Mouse (Mus musculus): ENCODE data around the gene Zmym4. TPM values are rescaled to one million over a fixed set of nuclear protein-coding genes. Genes with fewer than 3 reads are reported as not detected.
"Not testable (repeated sequence)": the region's sequence is repeated elsewhere in the genome, so short reads cannot be mapped to it uniquely, and the experiment has no call there.

Gene Zmym4
- total RNA-seq (2021) = 10 to 100 TPM; 46.0 to 49.0 TPM
- long read RNA-seq, experiment 1, partial matches to known transcripts = 2 of 10 reads
- long read RNA-seq, experiment 1, other reads (novel, unspliced or antisense) = 8 of 10 reads
- long read RNA-seq, experiment 2, partial matches to known transcripts = 1 of 3 reads
- long read RNA-seq, experiment 2, other reads (novel, unspliced or antisense) = 2 of 3 reads

DNA sequence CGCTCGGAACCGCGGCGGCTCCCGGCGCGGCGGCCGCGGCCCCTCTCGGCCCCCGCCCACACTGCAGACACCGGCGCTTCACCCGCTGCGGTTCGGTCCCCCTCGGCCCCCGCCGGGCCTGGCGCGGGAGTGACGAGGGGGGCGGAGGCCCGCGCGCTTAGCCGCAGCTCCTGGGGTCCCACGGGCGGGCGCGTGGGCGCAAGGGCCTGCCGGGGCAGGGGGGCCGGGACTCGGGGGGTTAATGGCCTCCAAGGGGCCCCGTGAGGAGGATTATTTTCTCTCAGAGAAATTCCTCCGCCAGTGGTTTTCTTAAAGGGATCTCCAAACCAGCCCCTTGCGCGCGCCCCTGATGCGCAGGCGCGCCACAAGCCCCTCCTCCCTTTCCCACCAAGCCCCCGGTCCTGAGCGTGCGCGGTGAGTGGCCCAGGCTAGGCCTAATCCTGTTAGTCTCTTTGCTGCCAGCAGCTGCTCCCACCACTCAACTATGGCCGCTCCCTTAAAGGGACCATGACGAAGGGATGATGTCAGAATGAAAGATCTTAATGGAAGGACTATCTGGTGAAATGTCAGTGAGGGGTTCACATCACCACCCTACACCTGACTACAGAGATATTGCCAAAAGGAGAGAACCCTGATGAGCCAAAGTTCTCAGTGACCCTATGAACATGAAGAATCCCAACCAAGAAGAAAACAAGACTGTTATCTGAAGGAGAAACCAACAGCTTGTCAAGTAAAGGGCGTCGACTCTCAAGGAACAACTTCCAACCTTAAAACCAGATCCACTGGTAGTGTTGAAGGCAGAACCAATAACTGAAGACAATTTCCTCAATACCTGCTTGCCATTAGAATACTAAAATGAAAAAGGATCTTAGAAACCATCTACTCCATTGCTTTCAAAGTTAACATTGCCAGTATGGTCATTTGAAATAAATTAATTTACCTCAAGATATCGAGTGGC, at the start of gene Zmym4:
Zmym4 (minus strand) TSS at position 272 of the 958 bp plus-strand sequence.
- DNase-seq (ENCODE audit: low spot score in 2 of 2) = peak; percentile 91 to 97

DNA sequence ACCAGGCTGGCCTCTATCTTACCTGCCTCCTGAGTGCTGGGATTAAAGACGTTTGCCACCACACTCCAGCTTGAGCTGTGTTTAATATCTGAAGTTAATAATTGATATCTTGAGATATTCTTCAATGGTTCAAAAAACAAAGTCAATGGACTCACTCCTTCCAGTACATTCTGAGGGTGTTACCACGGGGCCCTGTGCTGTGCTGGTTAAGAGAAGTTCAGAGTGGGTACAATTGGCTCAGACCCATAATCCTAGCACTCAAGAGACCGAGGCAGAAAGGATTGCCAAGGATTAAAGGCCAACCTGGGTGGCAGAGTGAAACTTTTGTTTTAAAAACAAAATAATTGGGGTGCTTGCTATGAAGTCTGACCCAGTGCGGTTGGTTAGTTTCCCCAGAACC, 48.4 kb upstream of the Zmym4 start:
- DNase-seq (ENCODE audit: low spot score in 2 of 2) = no peak

DNA sequence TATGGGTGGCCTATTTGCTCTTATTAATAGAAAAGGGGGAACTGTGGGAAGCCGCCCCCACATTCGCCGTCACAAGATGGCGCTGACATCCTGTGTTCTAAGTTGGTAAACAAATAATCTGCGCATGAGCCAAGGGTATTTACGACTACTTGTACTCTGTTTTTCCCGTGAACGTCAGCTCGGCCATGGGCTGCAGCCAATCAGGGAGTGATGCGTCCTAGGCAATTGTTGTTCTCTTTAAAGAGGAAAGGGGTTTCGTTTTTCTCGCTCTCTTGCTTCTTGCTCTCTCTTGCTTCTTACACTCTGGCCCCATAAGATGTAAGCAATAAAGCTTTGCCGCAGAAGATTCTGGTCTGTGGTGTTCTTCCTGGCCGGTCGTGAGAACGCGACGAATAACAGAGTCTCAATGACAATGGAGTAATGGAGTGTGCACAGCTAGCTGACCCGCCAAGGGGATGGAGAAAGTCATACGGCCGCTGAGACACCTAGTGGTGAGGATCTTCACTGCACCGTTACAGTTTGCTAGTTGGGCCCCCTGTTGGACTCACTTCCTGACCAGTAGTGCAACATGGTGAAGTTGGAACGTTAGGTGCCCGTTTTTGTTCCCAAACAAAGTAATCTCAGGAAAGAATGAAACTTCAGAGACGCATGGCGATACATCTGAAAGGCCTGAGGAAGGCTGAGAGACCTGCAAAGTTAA, 47.5 kb upstream of the Zmym4 start:
- DNase-seq (ENCODE audit: low spot score in 2 of 2) = peak; percentile 85 to 86

DNA sequence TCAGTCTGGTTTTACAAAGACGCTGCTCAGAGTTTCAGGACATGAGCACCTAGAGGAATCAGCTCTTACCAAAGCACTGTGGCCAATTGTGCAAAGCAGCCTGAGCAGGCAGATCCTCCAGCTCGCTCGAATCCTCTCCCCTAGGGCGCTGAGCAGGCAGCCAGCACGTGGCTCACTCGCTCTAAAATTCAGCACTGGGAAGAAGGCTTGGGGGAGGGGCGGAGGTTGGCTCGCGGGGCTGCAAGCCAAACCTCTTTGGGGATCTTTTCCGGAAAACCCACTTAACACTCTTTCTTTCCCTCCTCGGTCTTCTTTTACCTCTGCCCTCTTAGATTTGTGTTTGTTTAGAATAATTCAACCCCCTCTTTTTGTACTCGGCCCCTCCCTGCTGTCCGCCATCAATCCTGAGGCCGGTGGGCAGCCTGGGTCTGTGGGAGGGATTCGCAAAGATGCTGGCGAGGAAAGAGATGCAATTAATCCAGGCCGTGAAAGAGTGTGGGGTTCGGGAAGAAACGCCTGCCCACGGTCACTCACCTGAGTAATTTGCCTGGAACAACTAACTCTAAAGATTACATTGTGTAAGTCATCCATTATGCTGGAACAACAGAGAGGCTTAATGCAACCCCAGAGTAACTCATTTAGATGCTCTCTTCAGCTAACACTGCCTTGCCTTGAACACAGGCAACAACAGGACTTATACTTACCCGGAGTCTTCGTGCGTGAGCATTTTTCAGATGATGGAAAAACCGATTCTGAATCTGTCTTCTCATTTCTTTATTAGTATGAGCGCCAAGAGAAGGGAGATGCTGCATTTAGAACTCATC, 37.4 kb upstream of the Zmym4 start:
- DNase-seq (ENCODE audit: low spot score in 2 of 2) = peak; percentile 62 to 68

DNA sequence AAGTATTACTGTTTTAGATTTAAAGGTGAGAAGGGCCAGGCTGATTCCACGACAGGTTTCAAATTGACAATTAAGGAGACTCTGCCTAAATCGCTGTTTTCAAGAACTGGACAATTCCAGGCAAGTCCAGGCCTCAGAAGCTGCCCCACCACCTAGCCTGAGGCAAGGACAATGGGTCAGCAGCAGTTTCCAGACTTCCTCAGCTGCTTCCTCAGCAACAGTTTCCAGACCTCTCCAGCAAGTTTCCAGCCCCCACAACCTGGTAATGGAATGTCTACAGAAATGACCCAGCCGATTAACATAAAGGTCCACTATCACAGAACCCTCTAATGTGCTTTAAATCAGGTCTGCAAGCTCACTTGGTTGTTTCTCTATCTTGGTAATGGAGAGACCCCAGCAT, 36.4 kb upstream of the Zmym4 start:
- DNase-seq (ENCODE audit: low spot score in 2 of 2) = no peak

DNA sequence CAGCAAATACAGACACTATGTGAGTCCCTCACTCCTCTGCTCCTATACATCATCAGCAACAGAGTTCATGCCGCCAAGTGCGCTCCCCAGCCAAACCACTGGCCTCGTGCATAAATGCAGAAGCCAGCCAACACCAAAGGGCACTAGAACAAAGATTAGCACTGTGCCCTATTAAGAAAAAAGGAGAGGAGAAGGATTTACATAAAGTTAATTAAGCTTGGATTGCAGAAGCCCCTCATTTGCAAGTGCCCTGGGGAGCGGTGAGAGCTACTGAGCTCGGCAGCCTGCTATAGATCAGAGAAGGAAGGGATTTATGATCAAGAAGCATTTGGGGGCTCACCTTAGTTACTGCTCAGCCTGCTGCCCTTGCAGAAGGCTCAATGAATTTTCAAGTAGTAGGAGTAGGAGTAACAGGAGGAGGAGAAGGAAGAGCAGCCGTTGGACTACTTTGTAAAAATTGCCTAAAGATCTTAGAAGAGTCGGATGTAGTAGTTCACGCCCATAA, 32.7 kb upstream of the Zmym4 start:
- DNase-seq (ENCODE audit: low spot score in 2 of 2) = no peak

DNA sequence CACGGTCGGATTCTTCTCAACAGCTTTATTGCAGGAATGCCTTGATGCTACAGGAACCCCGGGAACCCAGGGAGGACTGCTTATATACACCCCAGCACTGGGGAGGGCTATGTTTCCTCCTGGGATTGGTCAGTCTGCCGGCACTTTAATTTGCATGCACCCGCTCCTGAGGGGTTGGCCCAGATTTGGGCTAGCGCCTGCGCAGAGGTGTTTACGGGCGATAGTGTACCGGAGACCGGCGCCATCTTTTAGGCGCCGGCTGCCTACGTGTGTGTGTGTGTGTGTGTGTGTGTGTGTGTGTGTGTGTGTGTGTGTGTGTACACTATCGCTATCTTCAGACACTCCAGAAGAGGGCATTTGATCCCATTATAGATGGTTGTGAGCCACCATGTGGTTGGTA, 31.4 kb upstream of the Zmym4 start:
- not testable (repeated sequence) for DNase-seq (ENCODE audit: low spot score in 2 of 2)

DNA sequence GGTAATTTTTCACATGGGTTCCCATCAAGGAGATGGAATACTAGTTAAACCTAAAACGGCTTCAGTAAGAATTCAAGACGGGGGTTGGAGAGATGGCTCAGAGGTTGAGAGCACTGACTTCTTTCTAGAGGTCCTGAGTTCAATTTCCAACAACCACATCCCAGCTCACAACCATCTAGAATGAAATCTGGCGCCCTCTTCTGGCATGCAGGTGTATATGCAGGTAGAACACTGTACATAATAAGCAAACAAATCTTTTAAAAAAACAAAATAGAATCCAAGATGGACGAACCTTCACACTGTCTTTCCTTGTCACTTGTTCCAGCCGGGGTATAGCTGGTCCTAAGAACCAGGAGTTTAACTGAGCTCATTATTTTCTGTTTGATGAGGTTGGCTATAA, 24.4 kb upstream of the Zmym4 start:
- DNase-seq (ENCODE audit: low spot score in 2 of 2) = no peak

DNA sequence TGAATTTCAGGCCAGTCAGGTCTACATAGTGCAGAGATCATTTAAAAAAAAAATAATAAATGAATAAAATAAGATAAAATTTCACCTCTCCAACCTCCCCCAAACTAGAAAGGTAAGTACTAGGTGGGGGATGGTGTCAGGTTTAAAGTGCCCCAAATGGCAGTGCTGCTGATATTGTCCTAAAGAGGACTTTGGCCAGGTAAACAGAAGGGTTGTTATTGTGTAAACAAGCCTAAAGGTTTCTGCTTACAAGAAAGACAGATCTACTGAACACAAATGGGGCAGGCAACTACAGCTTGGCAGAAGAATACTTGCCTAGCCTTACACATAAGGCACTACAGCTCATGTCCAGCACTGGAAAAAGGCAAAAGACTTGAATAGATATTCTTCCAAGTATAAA, 22.6 kb upstream of the Zmym4 start:
- DNase-seq (ENCODE audit: low spot score in 2 of 2) = no peak

DNA sequence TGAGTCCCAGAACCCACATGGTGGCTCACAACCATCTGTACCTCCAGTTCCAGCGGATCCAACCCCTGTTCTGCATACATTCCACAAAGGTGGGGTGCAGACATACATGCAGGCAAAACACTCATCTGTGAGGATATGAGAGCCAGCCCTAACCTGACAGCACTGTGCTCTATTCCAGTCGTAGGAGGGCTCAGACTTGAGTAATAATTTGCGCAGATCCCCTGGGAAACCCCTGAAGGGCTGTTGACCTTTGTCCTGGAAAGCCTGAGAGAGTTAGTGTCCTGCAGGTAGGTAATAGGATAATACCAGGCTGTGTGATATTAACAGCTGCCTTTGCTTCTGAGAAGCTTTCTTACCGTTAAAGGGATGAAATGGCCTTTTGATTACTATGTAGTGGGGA, 20.6 kb upstream of the Zmym4 start:
- DNase-seq (ENCODE audit: low spot score in 2 of 2) = no peak

DNA sequence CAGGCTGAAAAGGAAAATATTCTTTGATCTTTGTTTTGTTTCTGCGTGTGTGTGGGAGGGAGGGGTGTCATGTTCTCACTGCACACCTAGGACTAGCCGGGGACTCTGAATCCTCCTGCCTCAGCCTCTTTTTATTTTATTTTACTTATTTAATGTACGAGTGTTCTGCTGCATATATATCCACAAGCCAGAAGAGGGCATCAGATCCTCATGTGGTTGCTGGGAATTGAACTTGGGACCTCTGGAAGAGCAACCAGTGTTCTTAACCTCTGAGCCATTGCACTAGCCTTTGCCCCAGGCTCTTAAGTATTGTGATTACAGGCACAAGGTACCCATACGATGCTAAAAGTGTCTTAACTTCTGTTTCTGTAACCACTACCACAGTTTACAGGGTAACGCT, 18.8 kb upstream of the Zmym4 start:
- no peak for DNase-seq (ENCODE audit: low spot score in 2 of 2)

DNA sequence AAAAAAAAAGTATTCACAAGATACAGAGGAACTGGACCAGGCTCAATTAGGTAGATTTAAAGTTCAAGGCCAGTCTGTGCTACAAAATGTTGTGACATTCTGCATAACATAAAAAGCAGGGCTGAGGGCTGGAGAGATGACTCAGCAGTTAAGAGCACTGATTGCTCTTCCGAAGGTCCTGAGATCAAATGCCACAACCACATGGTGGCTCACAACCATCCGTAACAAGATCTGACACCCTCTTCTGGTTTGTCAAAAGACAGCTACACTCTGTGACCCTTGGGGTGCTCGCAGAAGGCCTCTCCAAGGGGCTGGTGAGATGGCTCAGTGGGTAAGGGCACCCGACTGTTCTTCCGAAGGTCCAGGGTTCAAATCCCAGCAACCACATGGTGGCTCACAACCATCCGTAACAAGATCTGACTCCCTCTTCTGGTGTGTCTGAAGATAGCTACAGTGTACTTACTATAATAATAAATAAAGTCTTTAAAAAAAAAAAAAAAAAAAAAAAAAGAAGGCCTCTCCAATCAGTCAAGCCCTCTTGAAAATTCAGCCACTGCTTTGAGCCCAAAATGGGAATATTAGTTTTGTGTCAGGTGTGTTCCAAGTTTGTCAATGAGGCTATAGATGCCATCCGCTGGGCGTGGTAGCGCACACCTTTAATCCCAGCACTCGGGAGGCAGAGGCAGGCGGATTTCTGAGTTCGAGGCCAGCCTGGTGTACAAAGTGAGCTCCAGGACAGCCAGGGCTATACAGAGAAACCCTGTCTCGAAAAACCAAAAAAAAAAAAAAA, 16.0 kb upstream of the Zmym4 start:
- not testable (repeated sequence) for DNase-seq (ENCODE audit: low spot score in 2 of 2)

DNA sequence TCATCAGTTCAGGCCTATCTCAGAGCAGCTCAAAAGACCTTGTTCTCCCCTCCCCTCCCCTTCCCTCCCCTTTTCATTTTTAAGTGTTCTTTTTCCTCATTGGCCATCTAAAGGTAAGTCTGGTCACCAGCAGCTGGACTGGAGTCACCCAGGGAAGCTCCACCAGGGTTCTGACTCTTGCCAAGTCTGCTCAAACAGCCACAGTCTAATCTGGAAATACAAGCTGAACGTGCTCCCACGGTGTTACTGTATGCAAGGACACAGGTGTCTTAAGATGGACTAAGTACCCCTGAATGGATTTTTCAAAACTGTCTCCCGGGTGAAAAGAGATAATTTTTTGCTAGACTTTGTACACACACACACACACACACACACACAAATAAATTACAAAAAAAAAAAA, 15.4 kb upstream of the Zmym4 start:
- DNase-seq (ENCODE audit: low spot score in 2 of 2) = no peak

DNA sequence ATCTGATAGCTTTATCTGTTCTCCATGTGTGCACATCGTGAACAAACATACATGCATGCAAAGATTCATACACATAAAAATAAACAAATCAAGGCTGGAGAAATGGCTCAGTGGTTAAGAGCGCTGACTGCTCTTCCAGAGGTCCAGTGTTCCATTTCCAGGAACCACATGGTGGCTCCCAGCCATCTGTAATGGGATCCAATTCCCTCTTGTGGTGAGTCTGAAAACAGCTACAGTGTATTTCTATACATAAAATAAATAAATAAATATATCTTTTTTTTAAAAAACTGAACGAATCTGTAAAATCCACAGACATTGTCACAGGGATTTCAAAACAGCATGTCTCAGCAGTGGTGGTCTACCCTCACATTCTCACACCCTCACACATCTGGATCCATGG, 10.8 kb upstream of the Zmym4 start:
- no peak for DNase-seq (ENCODE audit: low spot score in 2 of 2)

DNA sequence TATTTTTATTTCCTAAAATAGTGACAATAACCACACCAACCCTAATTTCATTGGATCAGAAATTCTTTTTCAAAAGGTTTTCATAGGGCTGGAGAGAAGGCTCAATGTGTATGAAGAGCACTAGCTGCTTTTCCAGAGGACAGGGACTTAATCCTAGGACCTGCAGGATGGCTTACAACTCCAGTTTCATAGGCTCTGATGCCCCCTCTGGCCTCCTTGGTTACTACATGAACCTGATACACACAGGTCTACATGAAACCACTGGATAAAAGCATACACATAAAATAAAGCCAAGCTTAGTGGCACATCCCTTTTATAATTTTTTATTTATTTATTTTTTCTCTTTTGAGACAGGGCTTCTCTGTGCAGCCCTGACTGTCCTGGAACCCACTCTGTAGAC, 9.5 kb upstream of the Zmym4 start:
- DNase-seq (ENCODE audit: low spot score in 2 of 2) = no peak

DNA sequence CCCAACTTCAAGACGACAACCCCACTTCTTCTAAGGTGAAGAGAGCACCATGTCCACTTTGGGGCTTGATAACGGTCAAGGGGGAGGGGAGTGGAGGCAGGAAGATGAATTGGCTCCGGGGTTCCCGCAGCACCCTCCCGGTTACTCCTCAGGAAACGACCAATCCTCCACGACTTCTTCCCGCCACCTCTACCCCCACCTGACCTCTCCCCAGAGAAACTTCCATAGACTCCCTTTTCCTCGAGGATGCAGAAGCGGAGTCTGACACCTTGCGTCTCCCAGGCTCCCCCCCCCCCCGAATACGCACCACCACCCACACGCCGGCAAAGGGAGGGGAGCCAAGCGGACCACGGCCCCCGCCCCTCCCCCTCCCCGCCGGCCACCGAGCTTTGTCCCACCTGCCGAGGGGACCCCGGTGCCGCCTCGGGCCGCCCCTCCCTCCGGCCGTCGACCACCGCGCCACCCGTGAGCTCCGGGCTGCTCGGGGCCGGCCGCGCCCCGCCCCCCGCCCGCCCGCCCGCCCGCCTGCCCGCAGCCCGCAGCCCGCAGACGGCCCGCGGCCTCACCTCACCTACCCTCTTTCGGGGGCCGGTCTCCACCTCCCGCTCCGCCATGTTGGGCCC, 583 bp downstream of the Zmym4 start:
- DNase-seq (ENCODE audit: low spot score in 2 of 2) = peak in 1 of 2 experiments; percentile 9

DNA sequence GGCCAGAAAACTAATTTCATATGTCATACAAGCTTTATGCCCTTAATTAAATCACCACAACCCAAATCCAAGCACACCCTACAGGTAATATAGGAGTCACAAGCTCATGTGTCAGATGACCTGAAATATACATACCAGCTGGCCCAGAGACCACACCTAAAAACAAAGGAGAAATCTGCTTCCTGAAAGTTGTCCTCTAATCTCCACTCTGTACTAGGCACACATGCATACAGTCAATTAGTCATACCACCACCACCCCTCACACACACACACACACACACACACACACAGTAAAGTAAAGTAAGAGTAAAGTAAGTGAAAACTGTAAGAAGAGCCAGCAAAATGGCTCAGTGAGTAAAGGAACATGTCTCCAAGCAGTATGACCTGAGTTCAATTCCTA, 9.3 kb downstream of the Zmym4 start:
- DNase-seq (ENCODE audit: low spot score in 2 of 2) = no peak

DNA sequence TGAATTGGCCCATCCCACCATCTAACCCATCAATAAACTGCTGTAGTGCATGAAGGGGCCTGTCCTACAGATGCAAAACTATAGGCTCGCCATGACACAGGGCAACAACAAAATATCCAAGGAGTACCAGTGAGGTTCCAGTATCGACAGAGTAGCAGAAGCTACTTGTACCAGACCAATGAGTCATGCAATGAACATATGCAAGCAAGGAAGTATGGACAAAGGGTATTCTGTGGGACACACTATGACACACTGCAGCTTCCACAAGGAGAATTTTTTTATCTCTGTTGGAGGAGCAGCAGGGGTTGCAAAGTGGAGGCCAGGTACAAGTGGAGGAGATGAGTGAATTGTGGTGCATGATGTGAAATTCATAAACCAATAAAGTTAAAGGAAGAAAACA, 9.7 kb downstream of the Zmym4 start:
- no peak for DNase-seq (ENCODE audit: low spot score in 2 of 2)

DNA sequence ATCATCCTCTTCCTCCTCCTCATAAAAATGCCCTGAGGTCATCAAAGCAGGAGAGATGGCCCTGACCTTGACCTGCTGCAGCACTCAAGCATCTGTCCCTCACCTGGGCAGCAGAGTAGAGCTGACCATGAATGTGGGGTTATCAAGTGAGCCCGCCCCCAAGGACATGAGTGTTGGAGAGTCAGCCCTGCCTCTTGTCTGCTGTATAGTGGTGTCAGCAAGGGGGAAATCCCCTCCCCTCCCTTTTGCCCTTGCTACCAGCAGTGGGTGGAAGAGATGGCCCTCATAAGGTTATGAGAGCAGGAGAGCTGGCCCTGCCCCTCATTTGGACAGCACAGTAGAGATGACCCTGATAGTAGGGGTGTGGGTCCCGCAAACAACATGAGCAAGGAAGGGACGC, 10.5 kb downstream of the Zmym4 start:
- DNase-seq (ENCODE audit: low spot score in 2 of 2) = no peak

DNA sequence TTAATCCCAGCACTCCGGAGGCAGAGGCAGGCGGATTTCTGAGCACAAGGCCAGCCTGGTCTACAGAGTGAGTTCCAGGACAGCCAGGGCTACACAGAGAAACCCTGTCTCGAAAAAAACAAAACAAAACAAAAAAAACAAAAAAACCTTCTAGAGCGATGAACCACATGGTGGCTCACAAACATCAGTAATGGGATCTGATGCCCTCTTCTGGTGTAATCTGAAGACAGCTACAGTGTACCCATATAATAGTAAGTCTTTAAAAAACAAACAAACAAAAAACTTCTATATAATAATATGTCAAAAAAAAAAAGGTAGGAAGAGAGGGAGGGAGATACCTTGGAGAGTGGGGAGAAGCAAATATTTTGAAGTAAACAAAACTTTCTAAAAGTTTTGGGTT, 17.1 kb downstream of the Zmym4 start:
- not testable (repeated sequence) for DNase-seq (ENCODE audit: low spot score in 2 of 2)
